Comparison of ENCODE assay signal across 9 mouse cellular contexts in genomic region chr14:47650338-47650720, GRCm38 (mm10). TPM values are rescaled to one million over a fixed set of nuclear protein-coding genes. Genes with fewer than 3 reads are reported as not detected.
DNase-seq lines count a peak whose midpoint lies in the region; ATAC-seq lines count a peak whose summit lies in the region.
"Had no signal": no experiment of that assay in that cellular context is flagged by ENCODE, and none has a peak within 500 bp of the region (broad histone marks: within the 10 kb centered on the region; RNA-seq: fewer than 3 reads in every experiment).

No protein-coding gene starts in this region.

- no peaks in the 10 kb centered on the region for H3K9me3 ChIP-seq in erythroblast, embryonic 14.5 days (ENCODE audit: control insufficient read depth, low read length)
- H3K9me3 ChIP-seq in liver, embryonic 12.5 days (replicated peaks): no peaks in the 10 kb centered on the region

- H3K4me1 ChIP-seq in erythroblast, embryonic 14.5 days (ENCODE audit: control insufficient read depth): peaks cover 27% of the 10 kb centered on the region
- H3K4me1 ChIP-seq in liver, embryonic 12.5 days: peaks cover 34% of the 10 kb centered on the region

- peak overlapping the region; percentile 86; the same call in 1 of the 2 replicates for H3K27ac ChIP-seq in liver, embryonic 12.5 days

- H3K4me2 ChIP-seq in liver, embryonic 12.5 days: peak overlapping the region; percentile 97

- H3K36me3 ChIP-seq in erythroblast, embryonic 14.5 days (ENCODE audit: control insufficient read depth): no peaks in the 10 kb centered on the region; the same call in 1 of the 2 replicates
- H3K36me3 ChIP-seq in liver, embryonic 12.5 days: no peaks in the 10 kb centered on the region

- ATAC-seq in erythroblast, adult 5-6 weeks (replicated peaks; ENCODE audit: low FRiP score, poor library complexity, severe bottlenecking): no peak
- no peak for ATAC-seq in liver, embryonic 12.5 days

- H3K27me3 ChIP-seq in erythroblast, embryonic 14.5 days (ENCODE audit: control insufficient read depth): peaks cover 20% of the 10 kb centered on the region
- peaks cover 15% of the 10 kb centered on the region; the same call in 1 of the 2 replicates for H3K27me3 ChIP-seq in liver, embryonic 12.5 days (replicated peaks)

- H3K9ac ChIP-seq in liver, embryonic 12.5 days: peak overlapping the region; percentile 89

- H3K4me3 ChIP-seq in erythroblast, embryonic 14.5 days (replicated peaks): peak overlapping the region; percentile 91
- H3K4me3 ChIP-seq in liver, embryonic 12.5 days: peak overlapping the region; percentile 87

- DNase-seq in urinary bladder, postnatal 14 days (ENCODE audit: low spot score): peak; percentile 9
- no peak for DNase-seq in urinary bladder, adult 2 months (ENCODE audit: low spot score)
- no peak for DNase-seq in right cerebral cortex, postnatal 14 days
- DNase-seq in spleen, adult 18-20 months: no peak
- no peak for DNase-seq in right cerebral cortex, postnatal 36 days (ENCODE audit: low spot score in 2 of 2)
- DNase-seq: right cerebral cortex, postnatal 25 days had no signal

- 28% methylated on average over 6 of the region's 6 CpGs for WGBS in liver, embryonic 12.5 days (ENCODE audit: insufficient replicate concordance)

RNA-seq across cellular contexts. Expression of gene Ktn1, which starts 2.1 kb away (rescaled TPM):
- polyA plus RNA-seq in erythroblast, embryonic 14.5 days (2012): 0.18 and 0.29 TPM in 2 replicates
- total RNA-seq in erythroblast, adult 5-6 weeks (2015; ENCODE audit: low replicate concordance): 7.3 and 48.0 TPM in 2 replicates
- total RNA-seq in erythroblast, adult 5-6 weeks (2017; ENCODE audit: low replicate concordance): 6.6 and 17.8 TPM in 2 replicates
- 50.8 and 54.8 TPM in 2 replicates for polyA plus RNA-seq in urinary bladder, adult 2 months (2012; rRNA removed)
- 23.4 and 27.8 TPM in 2 replicates for polyA plus RNA-seq in liver, embryonic 12.5 days (2016; fragmentation: Nextera tagmentation; extraction: Ambion mirVana)

Comparison
In these comparisons a context has a peak if more than half of its experiments do, and no peak if none do; other contexts are left out.
1. RNA of gene Ktn1, which starts 2.1 kb away (polyA plus RNA-seq): 50.8 to 54.8 TPM in urinary bladder, adult 2 months and 23.4 to 27.8 TPM in liver, embryonic 12.5 days; 0.18 to 0.29 TPM in erythroblast, embryonic 14.5 days; every median in the first group is over 10 times any median in the second.